Mouse (Mus musculus): ENCODE measurements at regions not wholly inside any gene's neighbourhood (a gene's known extent, or its start where the extent isn't known, plus 50 kb on each side); places are given as distances from the start of the nearest gene placed in this dataset.

GRCm38 (mm10) chr2:114993882-114994281 lies 339.1 kb upstream of the Dph6 start:
- no peak for DNase-seq (ENCODE audit: low spot score)

GRCm38 (mm10) chr2:114994691-114995347 lies 340.1 kb upstream of the Dph6 start:
- no peak for DNase-seq (ENCODE audit: low spot score)

GRCm38 (mm10) chr2:115013916-115014315 lies 359.2 kb upstream of the Dph6 start:
- no peak for DNase-seq (ENCODE audit: low spot score)

GRCm38 (mm10) chr2:115026777-115027176 lies 372.0 kb upstream of the Dph6 start:
- DNase-seq (ENCODE audit: low spot score), result no peak

GRCm38 (mm10) chr2:115031134-115031533 lies 376.4 kb upstream of the Dph6 start:
- DNase-seq (ENCODE audit: low spot score), result no peak

GRCm38 (mm10) chr2:115036205-115036604 lies 381.4 kb upstream of the Dph6 start:
- no peak for DNase-seq (ENCODE audit: low spot score)

GRCm38 (mm10) chr2:115042299-115042785 lies 387.6 kb upstream of the Dph6 start:
- DNase-seq (ENCODE audit: low spot score), result no peak

- no peak for DNase-seq (ENCODE audit: low spot score)
Measured at GRCm38 (mm10) chr2:115056327-115057070, 401.7 kb upstream of the Dph6 start.

- no peak for DNase-seq (ENCODE audit: low spot score)
Measured at GRCm38 (mm10) chr2:115057200-115057599, 402.4 kb upstream of the Dph6 start.

- DNase-seq (ENCODE audit: low spot score), result no peak
Measured at GRCm38 (mm10) chr2:115067489-115068163, 412.9 kb upstream of the Dph6 start.

GRCm38 (mm10) chr2:115069704-115070103 lies 414.9 kb upstream of the Dph6 start:
- DNase-seq (ENCODE audit: low spot score), result no peak

GRCm38 (mm10) chr2:115070123-115070522 lies 415.4 kb upstream of the Dph6 start:
- DNase-seq (ENCODE audit: low spot score), result no peak

GRCm38 (mm10) chr2:115070666-115071065 lies 415.9 kb upstream of the Dph6 start:
- no peak for DNase-seq (ENCODE audit: low spot score)

GRCm38 (mm10) chr2:115081563-115082291 lies 427.0 kb upstream of the Dph6 start:
- no peak for DNase-seq (ENCODE audit: low spot score)

- DNase-seq (ENCODE audit: low spot score), result no peak
Measured at GRCm38 (mm10) chr2:115082292-115082809, 427.6 kb upstream of the Dph6 start.

GRCm38 (mm10) chr2:115088421-115089120 lies 433.8 kb upstream of the Dph6 start:
- no peak for DNase-seq (ENCODE audit: low spot score)

GRCm38 (mm10) chr2:115090430-115091175 lies 435.8 kb upstream of the Dph6 start:
- DNase-seq (ENCODE audit: low spot score), result no peak

GRCm38 (mm10) chr2:115095351-115095750 lies 440.6 kb upstream of the Dph6 start:
- DNase-seq (ENCODE audit: low spot score), result no peak

GRCm38 (mm10) chr2:115101501-115101900 lies 446.7 kb upstream of the Dph6 start:
- no peak for DNase-seq (ENCODE audit: low spot score)

- DNase-seq (ENCODE audit: low spot score), result no peak
Measured at GRCm38 (mm10) chr2:115119429-115120205, 461.9 kb upstream of the BC052040 start.

All from testis, postnatal 10 days (tissue).